Mouse (Mus musculus): ENCODE measurements around the gene Tmem220. TPM values are rescaled to one million over a fixed set of nuclear protein-coding genes. Genes with fewer than 3 reads are reported as not detected.

Tmem220 gene
- polyA plus RNA-seq, 1 experiment from 2014 or later = 1.3 TPM

DNA sequence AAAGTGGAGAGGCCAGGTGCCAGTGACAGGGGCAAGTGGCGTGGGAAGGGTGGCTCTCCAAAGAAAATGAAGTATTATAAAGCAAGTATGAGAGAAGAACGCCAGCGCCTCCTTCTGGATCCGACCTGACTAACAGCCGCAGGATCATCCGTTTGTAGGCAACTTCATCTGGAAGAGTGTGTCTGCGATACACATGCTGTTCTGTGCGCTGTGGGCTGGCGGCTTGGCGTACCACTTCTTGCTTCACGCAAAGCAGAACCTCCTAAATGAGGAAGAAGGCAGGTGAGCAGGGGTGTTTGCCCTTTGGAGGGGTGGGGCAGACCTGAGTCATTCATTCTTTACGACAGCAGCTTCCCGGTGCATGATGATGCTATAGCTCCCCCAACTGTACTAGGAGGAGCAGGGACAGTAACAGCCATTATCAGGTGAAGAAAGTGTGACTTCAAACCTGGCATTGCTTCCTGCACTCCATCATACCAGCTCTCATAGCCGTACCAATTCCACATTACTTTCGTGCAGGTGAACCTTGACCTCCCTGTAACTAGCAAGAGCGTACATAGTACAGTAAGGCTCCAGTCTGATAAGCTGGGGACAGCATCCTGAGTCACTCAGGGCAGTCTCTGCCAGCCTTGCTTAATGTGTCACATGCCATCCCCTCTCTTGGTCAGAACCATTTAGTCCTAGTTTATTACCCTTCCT lies 6.1 kb downstream of the Tmem220 start:
- no peak overlapping the region for H3K9ac ChIP-seq (ENCODE audit: low read length)
- ATAC-seq (ENCODE audit: insufficient number of reproducible peaks, low FRiP score, low TSS enrichment, low read depth) (no peak), DNase-seq (ENCODE audit: low spot score) (no peak)
- no peak overlapping the region for H3K4me2 ChIP-seq (ENCODE audit: low read depth, severe bottlenecking)
- no peaks in the 10 kb centered on the region for H3K36me3 ChIP-seq (ENCODE audit: control insufficient read depth, insufficient read depth, low read length)
- no peaks in the 10 kb centered on the region for H3K9me3 ChIP-seq (ENCODE audit: control insufficient read depth, low read length)
- no peaks in the 10 kb centered on the region for H3K27me3 ChIP-seq (ENCODE audit: control insufficient read depth, insufficient read depth, low read length)
- H3K4me3 ChIP-seq (ENCODE audit: low read depth, low read length) = no peak overlapping the region
- WGBS = 55% methylated on average over 16 of the region's 16 CpGs
- H3K4me1 ChIP-seq (ENCODE audit: control insufficient read depth, insufficient read depth, low read length) = no peaks in the 10 kb centered on the region
- no peak overlapping the region for H3K27ac ChIP-seq (replicated peaks; ENCODE audit: low read depth, low read length)

GRCm38 (mm10) chr11:67031603-67031915 lies 6.6 kb downstream of the Tmem220 start:
- Histone ChIP-seq H3K4me3 (ENCODE audit: low read depth, low read length) (no peak overlapping the region), H3K9me3 (ENCODE audit: control insufficient read depth, low read length) (no peaks in the 10 kb centered on the region), H3K27ac (replicated peaks; ENCODE audit: low read depth, low read length) (no peak overlapping the region), H3K4me1 (ENCODE audit: control insufficient read depth, insufficient read depth, low read length) (no peaks in the 10 kb centered on the region), H3K4me2 (ENCODE audit: low read depth, severe bottlenecking) (no peak overlapping the region), H3K36me3 (ENCODE audit: control insufficient read depth, insufficient read depth, low read length) (no peaks in the 10 kb centered on the region), H3K9ac (ENCODE audit: low read length) (no peak overlapping the region), H3K27me3 (ENCODE audit: control insufficient read depth, insufficient read depth, low read length) (no peaks in the 10 kb centered on the region)
- DNase-seq (ENCODE audit: low spot score) = no peak
- no peak for ATAC-seq (ENCODE audit: insufficient number of reproducible peaks, low FRiP score, low TSS enrichment, low read depth)
- 65% methylated on average over 2 of the region's 2 CpGs for WGBS

DNA sequence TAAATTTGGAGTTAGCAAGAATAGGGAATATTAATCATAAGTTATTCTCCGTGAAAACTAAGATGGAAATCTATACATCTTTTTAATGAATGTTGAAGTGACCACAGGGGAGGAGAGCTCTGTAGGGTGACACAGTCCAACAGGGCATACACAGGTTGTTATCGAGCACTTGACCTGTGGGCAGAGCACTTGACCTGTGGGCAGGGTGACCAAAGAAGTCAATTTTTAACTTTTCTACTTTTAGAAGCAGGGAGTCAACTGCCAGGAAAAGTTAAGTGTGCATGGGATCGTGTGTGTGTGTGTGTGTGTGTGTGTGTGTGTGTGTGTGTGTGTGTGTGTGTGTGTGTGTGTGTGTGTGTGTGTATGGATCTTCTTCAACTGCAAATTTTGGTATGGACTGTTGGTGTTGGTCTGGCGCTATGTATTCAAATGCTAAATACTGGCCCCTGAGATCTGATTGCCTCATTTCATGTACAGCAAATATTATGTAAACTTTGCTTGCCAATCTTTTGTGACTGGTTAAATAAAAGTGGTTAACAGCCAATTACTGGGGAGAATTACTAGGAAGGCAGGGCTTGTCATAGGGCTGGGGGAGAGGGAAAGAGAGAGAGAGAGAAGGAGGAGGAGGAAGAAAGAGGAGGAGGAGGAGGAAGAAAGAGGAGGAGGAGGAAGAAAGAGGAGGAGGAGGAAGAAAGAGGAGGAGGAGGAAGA lies 10.0 kb downstream of the Tmem220 start:
- H3K9me3 ChIP-seq (ENCODE audit: control insufficient read depth, low read length) = no peaks in the 10 kb centered on the region
- 86% methylated on average over 4 of the region's 4 CpGs for WGBS
- H3K4me3 ChIP-seq (ENCODE audit: low read depth, low read length) = no peak overlapping the region
- peaks cover 2% of the 10 kb centered on the region; the same call in 1 of the 2 replicates for H3K36me3 ChIP-seq (ENCODE audit: control insufficient read depth, insufficient read depth, low read length)
- no peak overlapping the region for H3K4me2 ChIP-seq (ENCODE audit: low read depth, severe bottlenecking)
- H3K4me1 ChIP-seq (ENCODE audit: control insufficient read depth, insufficient read depth, low read length) = no peaks in the 10 kb centered on the region
- ATAC-seq (ENCODE audit: insufficient number of reproducible peaks, low FRiP score, low TSS enrichment, low read depth) = no peak
- no peak overlapping the region for H3K9ac ChIP-seq (ENCODE audit: low read length)
- H3K27me3 ChIP-seq (ENCODE audit: control insufficient read depth, insufficient read depth, low read length) = no peaks in the 10 kb centered on the region
- no peak overlapping the region for H3K27ac ChIP-seq (replicated peaks; ENCODE audit: low read depth, low read length)
- no peak for DNase-seq (ENCODE audit: low spot score)

DNA sequence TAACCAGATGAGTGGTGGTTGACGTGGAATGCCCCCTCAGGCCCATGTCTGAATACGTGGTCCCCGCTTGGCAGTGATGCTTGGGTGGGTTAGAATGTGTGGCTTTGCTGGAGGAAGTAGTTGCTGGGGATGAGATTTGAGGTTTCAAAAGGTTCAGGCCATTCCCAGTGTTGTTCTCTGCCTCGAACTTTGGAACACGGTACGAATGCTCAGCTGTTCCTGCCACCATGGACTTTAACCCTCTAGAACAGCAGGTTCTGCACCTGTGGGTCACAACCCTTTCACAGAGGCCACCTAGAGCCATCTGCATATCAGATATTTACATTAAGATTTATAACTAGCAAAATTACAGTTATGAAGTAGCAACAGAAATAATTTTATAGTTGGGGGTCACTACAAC lies 11.3 kb downstream of the Tmem220 start:
- 91% methylated on average over 6 of the region's 6 CpGs for WGBS

DNA sequence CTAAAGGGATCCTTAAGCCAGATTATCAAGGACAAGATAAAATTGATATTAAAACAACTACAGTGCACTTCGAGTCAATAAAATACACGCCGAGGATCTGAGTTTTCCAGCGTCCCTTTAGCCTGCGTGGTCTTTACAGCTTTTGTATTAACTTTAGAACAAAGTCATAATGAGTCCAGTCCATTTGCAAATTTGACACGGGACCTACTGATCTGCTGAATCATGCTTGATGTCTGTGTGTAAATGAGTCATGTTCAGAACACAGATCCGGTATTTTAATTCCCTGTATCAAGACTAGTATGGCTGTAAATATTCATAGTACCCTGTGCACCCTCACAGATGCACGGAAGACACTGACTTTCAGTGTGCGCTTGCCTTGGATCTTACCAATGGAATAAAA lies 11.9 kb downstream of the Tmem220 start:
- DNase-seq (ENCODE audit: low spot score) = no peak
- no peaks in the 10 kb centered on the region for H3K27me3 ChIP-seq (ENCODE audit: control insufficient read depth, insufficient read depth, low read length)
- ATAC-seq (ENCODE audit: insufficient number of reproducible peaks, low FRiP score, low TSS enrichment, low read depth) = no peak
- H3K36me3 ChIP-seq (ENCODE audit: control insufficient read depth, insufficient read depth, low read length) = peaks cover 9% of the 10 kb centered on the region; the same call in 1 of the 2 replicates
- no peaks in the 10 kb centered on the region for H3K4me1 ChIP-seq (ENCODE audit: control insufficient read depth, insufficient read depth, low read length)
- no peaks in the 10 kb centered on the region for H3K9me3 ChIP-seq (ENCODE audit: control insufficient read depth, low read length)
- no peak overlapping the region for H3K4me2 ChIP-seq (ENCODE audit: low read depth, severe bottlenecking)
- no peak overlapping the region for H3K9ac ChIP-seq (ENCODE audit: low read length)
- no peak overlapping the region for H3K27ac ChIP-seq (replicated peaks; ENCODE audit: low read depth, low read length)
- no peak overlapping the region for H3K4me3 ChIP-seq (ENCODE audit: low read depth, low read length)
- 95% methylated on average over 9 of the region's 9 CpGs for WGBS

More for the DNA sequence above, 11.3 kb downstream of the Tmem220 start:
- Histone ChIP-seq H3K4me3 (ENCODE audit: low read depth, low read length) (no peak overlapping the region), H3K4me2 (ENCODE audit: low read depth, severe bottlenecking) (no peak overlapping the region), H3K36me3 (ENCODE audit: control insufficient read depth, insufficient read depth, low read length) (peaks cover 9% of the 10 kb centered on the region; the same call in 1 of the 2 replicates), H3K4me1 (ENCODE audit: control insufficient read depth, insufficient read depth, low read length) (no peaks in the 10 kb centered on the region), H3K9me3 (ENCODE audit: control insufficient read depth, low read length) (no peaks in the 10 kb centered on the region), H3K9ac (ENCODE audit: low read length) (no peak overlapping the region), H3K27me3 (ENCODE audit: control insufficient read depth, insufficient read depth, low read length) (no peaks in the 10 kb centered on the region), H3K27ac (replicated peaks; ENCODE audit: low read depth, low read length) (no peak overlapping the region)
- DNase-seq (ENCODE audit: low spot score) (no peak), ATAC-seq (ENCODE audit: insufficient number of reproducible peaks, low FRiP score, low TSS enrichment, low read depth) (no peak)

- Histone ChIP-seq H3K9me3 (ENCODE audit: control insufficient read depth, low read length) (no peaks in the 10 kb centered on the region), H3K9ac (ENCODE audit: low read length) (no peak overlapping the region), H3K4me3 (ENCODE audit: low read depth, low read length) (no peak overlapping the region), H3K27ac (replicated peaks; ENCODE audit: low read depth, low read length) (no peak overlapping the region), H3K36me3 (ENCODE audit: control insufficient read depth, insufficient read depth, low read length) (peaks cover 9% of the 10 kb centered on the region; the same call in 1 of the 2 replicates), H3K4me1 (ENCODE audit: control insufficient read depth, insufficient read depth, low read length) (no peaks in the 10 kb centered on the region), H3K27me3 (ENCODE audit: control insufficient read depth, insufficient read depth, low read length) (no peaks in the 10 kb centered on the region), H3K4me2 (ENCODE audit: low read depth, severe bottlenecking) (no peak overlapping the region)
- DNase-seq (ENCODE audit: low spot score) (no peak), ATAC-seq (ENCODE audit: insufficient number of reproducible peaks, low FRiP score, low TSS enrichment, low read depth) (no peak)
- 93% methylated on average over 3 of the region's 3 CpGs for WGBS
Observed at GRCm38 (mm10) chr11:67039799-67040198, 14.8 kb downstream of the Tmem220 start.

GRCm38 (mm10) chr11:67040483-67040882 lies 15.5 kb downstream of the Tmem220 start:
- Histone ChIP-seq H3K9me3 (ENCODE audit: control insufficient read depth, low read length) (no peaks in the 10 kb centered on the region), H3K4me3 (ENCODE audit: low read depth, low read length) (no peak overlapping the region), H3K27me3 (ENCODE audit: control insufficient read depth, insufficient read depth, low read length) (no peaks in the 10 kb centered on the region), H3K9ac (ENCODE audit: low read length) (no peak overlapping the region), H3K4me2 (ENCODE audit: low read depth, severe bottlenecking) (no peak overlapping the region), H3K27ac (replicated peaks; ENCODE audit: low read depth, low read length) (no peak overlapping the region), H3K4me1 (ENCODE audit: control insufficient read depth, insufficient read depth, low read length) (no peaks in the 10 kb centered on the region), H3K36me3 (ENCODE audit: control insufficient read depth, insufficient read depth, low read length) (peaks cover 9% of the 10 kb centered on the region; the same call in 1 of the 2 replicates)
- no peak for DNase-seq (ENCODE audit: low spot score)
- ATAC-seq (ENCODE audit: insufficient number of reproducible peaks, low FRiP score, low TSS enrichment, low read depth) = no peak
- 95% methylated on average over 6 of the region's 6 CpGs for WGBS

GRCm38 (mm10) chr11:67043007-67043406 lies 18.1 kb downstream of the Tmem220 start:
- Histone ChIP-seq H3K27me3 (ENCODE audit: control insufficient read depth, insufficient read depth, low read length) (no peaks in the 10 kb centered on the region), H3K36me3 (ENCODE audit: control insufficient read depth, insufficient read depth, low read length) (peaks cover 7% of the 10 kb centered on the region; the same call in 1 of the 2 replicates), H3K4me3 (ENCODE audit: low read depth, low read length) (no peak overlapping the region), H3K9ac (ENCODE audit: low read length) (no peak overlapping the region), H3K9me3 (ENCODE audit: control insufficient read depth, low read length) (no peaks in the 10 kb centered on the region), H3K27ac (replicated peaks; ENCODE audit: low read depth, low read length) (no peak overlapping the region), H3K4me2 (ENCODE audit: low read depth, severe bottlenecking) (no peak overlapping the region), H3K4me1 (ENCODE audit: control insufficient read depth, insufficient read depth, low read length) (no peaks in the 10 kb centered on the region)
- ATAC-seq (ENCODE audit: insufficient number of reproducible peaks, low FRiP score, low TSS enrichment, low read depth) (no peak), DNase-seq (ENCODE audit: low spot score) (no peak)
- WGBS = 59% methylated on average over 8 of the region's 8 CpGs

Data from limb, embryonic 11.5 days (tissue).